Mouse (Mus musculus): ENCODE measurements around the gene Lmntd2. TPM values are rescaled to one million over a fixed set of nuclear protein-coding genes. Genes with fewer than 3 reads are reported as not detected.

Lmntd2 gene
- polyA plus RNA-seq, 1 experiment = 6.8 TPM

- H3K4me1 ChIP-seq (ENCODE audit: control insufficient read depth, insufficient read depth, insufficient read length) = peaks cover 11% of the 10 kb centered on the region; the same call in 1 of the 2 replicates
- WGBS = 1% methylated on average over 22 of the region's 22 CpGs
- TF ChIP-seq POLR2A (IDR thresholded peaks at IDR 0.05; ENCODE audit: low read depth, low read length) (no peak), CTCF (IDR thresholded peaks at IDR 0.05; ENCODE audit: extremely low read depth, insufficient read depth, insufficient read length, insufficient replicate concordance) (no peak)
- H3K36me3 ChIP-seq (ENCODE audit: control insufficient read depth, insufficient read depth, low read length) = peaks cover 15% of the 10 kb centered on the region
- peak overlapping the region; percentile 53 for H3K27ac ChIP-seq (ENCODE audit: insufficient read depth, low read length)
- peak; percentile 39 to 78 for DNase-seq (ENCODE audit: low read depth in 1 of 2, low spot score in 2 of 2)
- no peaks in the 10 kb centered on the region for H3K27me3 ChIP-seq (ENCODE audit: control insufficient read depth, insufficient read depth, low read length)
- H3K4me3 ChIP-seq (ENCODE audit: extremely low read depth, insufficient read depth, insufficient read length) = peak overlapping the region; percentile 60
Observed at GRCm38 (mm10) chr7:141168518-141168953, 45.3 kb downstream of the Lmntd2 start.

GRCm38 (mm10) chr7:141167901-141168517, 45.9 kb downstream of the Lmntd2 start:
- WGBS = 10% methylated on average over 7 of the region's 7 CpGs
- Histone ChIP-seq H3K4me3 (ENCODE audit: extremely low read depth, insufficient read depth, insufficient read length) (peak overlapping the region; percentile 60), H3K27me3 (ENCODE audit: control insufficient read depth, insufficient read depth, low read length) (no peaks in the 10 kb centered on the region), H3K27ac (ENCODE audit: insufficient read depth, low read length) (peak overlapping the region; percentile 53), H3K36me3 (ENCODE audit: control insufficient read depth, insufficient read depth, low read length) (peaks cover 19% of the 10 kb centered on the region), H3K4me1 (ENCODE audit: control insufficient read depth, insufficient read depth, insufficient read length) (peaks cover 6% of the 10 kb centered on the region; the same call in 1 of the 2 replicates)
- no peak for DNase-seq (ENCODE audit: low read depth in 1 of 2, low spot score in 2 of 2)
- TF ChIP-seq POLR2A (IDR thresholded peaks at IDR 0.05; ENCODE audit: low read depth, low read length) (no peak), CTCF (IDR thresholded peaks at IDR 0.05; ENCODE audit: extremely low read depth, insufficient read depth, insufficient read length, insufficient replicate concordance) (no peak)

GRCm38 (mm10) chr7:141164850-141165249, 49.0 kb downstream of the Lmntd2 start:
- no peak overlapping the region for H3K27ac ChIP-seq (ENCODE audit: insufficient read depth, low read length)
- H3K27me3 ChIP-seq (ENCODE audit: control insufficient read depth, insufficient read depth, low read length) = no peaks in the 10 kb centered on the region
- no peak for DNase-seq (ENCODE audit: low read depth in 1 of 2, low spot score in 2 of 2)
- H3K36me3 ChIP-seq (ENCODE audit: control insufficient read depth, insufficient read depth, low read length) = peaks cover 41% of the 10 kb centered on the region
- 71% methylated on average over 6 of the region's 6 CpGs for WGBS
- no peak for TF ChIP-seq CTCF (IDR thresholded peaks at IDR 0.05; ENCODE audit: extremely low read depth, insufficient read depth, insufficient read length, insufficient replicate concordance)
- no peak for TF ChIP-seq POLR2A (IDR thresholded peaks at IDR 0.05; ENCODE audit: low read depth, low read length)
- no peak overlapping the region for H3K4me3 ChIP-seq (ENCODE audit: extremely low read depth, insufficient read depth, insufficient read length)
- H3K4me1 ChIP-seq (ENCODE audit: control insufficient read depth, insufficient read depth, insufficient read length) = peaks cover 5% of the 10 kb centered on the region; the same call in 1 of the 2 replicates

- 97% methylated on average over 7 of the region's 7 CpGs for WGBS
- no peak overlapping the region for H3K4me3 ChIP-seq (ENCODE audit: extremely low read depth, insufficient read depth, insufficient read length)
- H3K4me1 ChIP-seq (ENCODE audit: control insufficient read depth, insufficient read depth, insufficient read length) = peaks cover 5% of the 10 kb centered on the region; the same call in 1 of the 2 replicates
- no peak overlapping the region for H3K27ac ChIP-seq (ENCODE audit: insufficient read depth, low read length)
- no peak for TF ChIP-seq POLR2A (IDR thresholded peaks at IDR 0.05; ENCODE audit: low read depth, low read length)
- TF ChIP-seq CTCF (IDR thresholded peaks at IDR 0.05; ENCODE audit: extremely low read depth, insufficient read depth, insufficient read length, insufficient replicate concordance) = no peak
- H3K27me3 ChIP-seq (ENCODE audit: control insufficient read depth, insufficient read depth, low read length) = no peaks in the 10 kb centered on the region
- peaks cover 43% of the 10 kb centered on the region for H3K36me3 ChIP-seq (ENCODE audit: control insufficient read depth, insufficient read depth, low read length)
- DNase-seq (ENCODE audit: low read depth in 1 of 2, low spot score in 2 of 2) = no peak
Observed at GRCm38 (mm10) chr7:141164397-141164796, 49.5 kb downstream of the Lmntd2 start.

Other genes with a start within 250 kb of the Lmntd2 start
- gene Ifitm1, start 246.9 kb downstream of the Lmntd2 start, polyA plus RNA-seq (2012; rRNA removed) = 159 and 265 TPM in 2 replicates
- gene Ifitm3, start 203.3 kb downstream of the Lmntd2 start, polyA plus RNA-seq (2012; rRNA removed) = 177 and 277 TPM in 2 replicates
- 25.5 and 45.9 TPM in 2 replicates for gene Ifitm6, start 196.2 kb downstream of the Lmntd2 start, polyA plus RNA-seq (2012; rRNA removed)
- not detected in 2 replicates for gene Gm17387, start 184.9 kb downstream of the Lmntd2 start, polyA plus RNA-seq (2012; rRNA removed)
- gene B4galnt4, start 153.0 kb downstream of the Lmntd2 start, polyA plus RNA-seq (2012; rRNA removed) = 0.79 and 1.9 TPM in 2 replicates
- gene Pkp3, start 135.9 kb downstream of the Lmntd2 start, polyA plus RNA-seq (2012; rRNA removed) = 30.1 and 36.7 TPM in 2 replicates
- gene Sigirr, start 113.5 kb downstream of the Lmntd2 start, polyA plus RNA-seq (2012; rRNA removed) = 35.8 and 45.5 TPM in 2 replicates
- gene Ano9, start 96.3 kb downstream of the Lmntd2 start, polyA plus RNA-seq (2012; rRNA removed) = 0.02 and 0.23 TPM in 2 replicates
- gene Ptdss2, start 91.7 kb downstream of the Lmntd2 start, polyA plus RNA-seq (2012; rRNA removed) = 26.8 and 27.0 TPM in 2 replicates
- 90.8 and 113 TPM in 2 replicates for gene Rnh1, start 41.2 kb downstream of the Lmntd2 start, polyA plus RNA-seq (2012; rRNA removed)
- gene Hras, start 20.1 kb downstream of the Lmntd2 start, polyA plus RNA-seq (2012; rRNA removed) = 29.0 and 33.2 TPM in 2 replicates
- 5.2 and 5.5 TPM in 2 replicates for gene Lrrc56, start 19.9 kb downstream of the Lmntd2 start, polyA plus RNA-seq (2012; rRNA removed)
- gene Rassf7, start 1.8 kb upstream of the Lmntd2 start, polyA plus RNA-seq (2012; rRNA removed) = 13.0 and 18.4 TPM in 2 replicates
- 29.3 and 31.4 TPM in 2 replicates for gene Phrf1, start 14.7 kb upstream of the Lmntd2 start, polyA plus RNA-seq (2012; rRNA removed)
- gene Irf7, start 52.4 kb upstream of the Lmntd2 start, polyA plus RNA-seq (2012; rRNA removed) = 105 and 160 TPM in 2 replicates
- gene Cdhr5, start 62.7 kb upstream of the Lmntd2 start, polyA plus RNA-seq (2012; rRNA removed) = 0.14 and 0.15 TPM in 2 replicates
- gene Sct, start 65.1 kb upstream of the Lmntd2 start, polyA plus RNA-seq (2012; rRNA removed) = 1.6 and 4.5 TPM in 2 replicates
- gene Drd4, start 77.9 kb upstream of the Lmntd2 start, polyA plus RNA-seq (2012; rRNA removed) = 0.09 and 0.22 TPM in 2 replicates
- 15.3 and 15.9 TPM in 2 replicates for gene Deaf1, start 113.6 kb upstream of the Lmntd2 start, polyA plus RNA-seq (2012; rRNA removed)
- gene Tmem80, start 113.7 kb upstream of the Lmntd2 start, polyA plus RNA-seq (2012; rRNA removed) = 32.4 and 37.0 TPM in 2 replicates
- 2.5 TPM in 2 replicates for gene Eps8l2, start 124.8 kb upstream of the Lmntd2 start, polyA plus RNA-seq (2012; rRNA removed)
- 155 and 184 TPM in 2 replicates for gene Taldo1, start 178.1 kb upstream of the Lmntd2 start, polyA plus RNA-seq (2012; rRNA removed)
- gene Gatd1, start 200.1 kb upstream of the Lmntd2 start, polyA plus RNA-seq (2012; rRNA removed) = 56.7 and 72.5 TPM in 2 replicates
- gene Cend1, start 215.4 kb upstream of the Lmntd2 start, polyA plus RNA-seq (2012; rRNA removed) = 0.08 and 0.11 TPM in 2 replicates
- gene Slc25a22, start 223.8 kb upstream of the Lmntd2 start, polyA plus RNA-seq (2012; rRNA removed) = 66.2 and 89.4 TPM in 2 replicates
- 20.4 and 31.0 TPM in 2 replicates for gene Pidd1, start 229.9 kb upstream of the Lmntd2 start, polyA plus RNA-seq (2012; rRNA removed)
- 645 and 662 TPM in 2 replicates for gene Rplp2, start 233.3 kb upstream of the Lmntd2 start, polyA plus RNA-seq (2012; rRNA removed)
- 87.3 and 106 TPM in 2 replicates for gene Pnpla2, start 241.1 kb upstream of the Lmntd2 start, polyA plus RNA-seq (2012; rRNA removed)
- gene Cracr2b, start 247.0 kb upstream of the Lmntd2 start, polyA plus RNA-seq (2012; rRNA removed) = 14.4 and 17.7 TPM in 2 replicates